Comparison of ENCODE assay signal across 14 mouse cellular contexts in genomic region chr7:81199109-81199508, GRCm38 (mm10). TPM values are rescaled to one million over a fixed set of nuclear protein-coding genes. Genes with fewer than 3 reads are reported as not detected.
A peak's percentile ranks its signal among the peaks of the same experiment; 100 is the strongest.
DNase-seq lines count a peak whose midpoint lies in the region; ATAC-seq and TF ChIP-seq lines count a peak whose summit lies in the region.
"Had no signal": no experiment of that assay in that cellular context is flagged by ENCODE, and none has a peak within 500 bp of the region (broad histone marks: within the 10 kb centered on the region; RNA-seq: fewer than 3 reads in every experiment).

No protein-coding gene starts in this region.

- TF ChIP-seq POLR2A in myocyte (IDR thresholded peaks at IDR 0.05; ENCODE audit: insufficient read length, low read depth) = no peak

- H3K4me3 ChIP-seq in kidney, embryonic 16.5 days (ENCODE audit: low read length) = no peak overlapping the region
- no peak overlapping the region for H3K4me3 ChIP-seq in kidney, embryonic 14.5 days (ENCODE audit: low read length)
- no peak overlapping the region for H3K4me3 ChIP-seq in lung, embryonic 15.5 days
- H3K4me3 ChIP-seq in limb, embryonic 15.5 days = no peak overlapping the region
- H3K4me3 ChIP-seq in myocyte = no peak overlapping the region
- H3K4me3 ChIP-seq: hindbrain, embryonic 13.5 days; intestine, embryonic 15.5 days; midbrain, embryonic 12.5 days had no signal

- H3K27ac ChIP-seq in kidney, embryonic 16.5 days (ENCODE audit: low read length) = 0 out of 2 replicates have a peak overlapping the region, but pooled peaks have one; percentile 17
- no peak overlapping the region for H3K27ac ChIP-seq in kidney, embryonic 14.5 days (ENCODE audit: low read depth, low read length)
- 0 out of 2 replicates have a peak overlapping the region, but pooled peaks have one; percentile 7 for H3K27ac ChIP-seq in lung, embryonic 15.5 days
- 0 out of 2 replicates have a peak overlapping the region, but pooled peaks have one; percentile 5 for H3K27ac ChIP-seq in limb, embryonic 15.5 days
- H3K27ac ChIP-seq: hindbrain, embryonic 13.5 days; intestine, embryonic 15.5 days; midbrain, embryonic 12.5 days had no signal

- no peaks in the 10 kb centered on the region for H3K9me3 ChIP-seq in kidney, embryonic 16.5 days (ENCODE audit: low read length)
- no peaks in the 10 kb centered on the region for H3K9me3 ChIP-seq in kidney, embryonic 14.5 days (ENCODE audit: control insufficient read depth, low read length)
- no peaks in the 10 kb centered on the region for H3K9me3 ChIP-seq in lung, embryonic 15.5 days
- H3K9me3 ChIP-seq in limb, embryonic 15.5 days = no peaks in the 10 kb centered on the region
- H3K9me3 ChIP-seq: hindbrain, embryonic 13.5 days; intestine, embryonic 15.5 days; midbrain, embryonic 12.5 days had no signal

- H3K4me2 ChIP-seq in kidney, embryonic 16.5 days (replicated peaks; ENCODE audit: low read depth, low read length) = no peak overlapping the region; the same call in 1 of the 2 replicates
- H3K4me2 ChIP-seq in kidney, embryonic 14.5 days (replicated peaks; ENCODE audit: low read depth, low read length) = no peak overlapping the region
- H3K4me2 ChIP-seq in lung, embryonic 15.5 days = no peak overlapping the region
- H3K4me2 ChIP-seq in limb, embryonic 15.5 days = no peak overlapping the region
- no peak overlapping the region for H3K4me2 ChIP-seq in myocyte (ENCODE audit: low read depth)
- H3K4me2 ChIP-seq: hindbrain, embryonic 13.5 days; intestine, embryonic 15.5 days; midbrain, embryonic 12.5 days had no signal

- ATAC-seq in kidney, embryonic 16.5 days (ENCODE audit: low FRiP score, low TSS enrichment) = no peak
- ATAC-seq in kidney, embryonic 14.5 days (ENCODE audit: low FRiP score, low TSS enrichment) = no peak
- peak; percentile 24; the same call in 1 of the 2 replicates for ATAC-seq in lung, embryonic 15.5 days (ENCODE audit: borderline replicate concordance, extremely low read depth, low FRiP score, low TSS enrichment)
- no peak for ATAC-seq in limb, embryonic 15.5 days (ENCODE audit: insufficient number of reproducible peaks, low FRiP score, low TSS enrichment, low read depth)

- no peaks in the 10 kb centered on the region for H3K36me3 ChIP-seq in kidney, embryonic 16.5 days (ENCODE audit: insufficient read depth, low read length)
- H3K36me3 ChIP-seq in kidney, embryonic 14.5 days (ENCODE audit: control insufficient read depth, insufficient read depth, low read length) = no peaks in the 10 kb centered on the region
- H3K36me3 ChIP-seq in lung, embryonic 15.5 days = no peaks in the 10 kb centered on the region
- no peaks in the 10 kb centered on the region for H3K36me3 ChIP-seq in limb, embryonic 15.5 days
- no peaks in the 10 kb centered on the region for H3K36me3 ChIP-seq in myocyte (ENCODE audit: control insufficient read depth, insufficient read depth)
- H3K36me3 ChIP-seq: hindbrain, embryonic 13.5 days; intestine, embryonic 15.5 days; midbrain, embryonic 12.5 days had no signal

- 31% methylated on average over 5 of the region's 5 CpGs for WGBS in kidney, embryonic 16.5 days
- 39% methylated on average over 5 of the region's 5 CpGs for WGBS in kidney, embryonic 14.5 days
- WGBS in lung, embryonic 15.5 days = 35% methylated on average over 5 of the region's 5 CpGs
- WGBS in limb, embryonic 15.5 days = 51% methylated on average over 5 of the region's 5 CpGs

- no peaks in the 10 kb centered on the region for H3K27me3 ChIP-seq in kidney, embryonic 16.5 days (ENCODE audit: insufficient read depth, low read length)
- H3K27me3 ChIP-seq in kidney, embryonic 14.5 days (ENCODE audit: control insufficient read depth, insufficient read depth, low read length) = no peaks in the 10 kb centered on the region
- H3K27me3 ChIP-seq in lung, embryonic 15.5 days = no peaks in the 10 kb centered on the region
- no peaks in the 10 kb centered on the region for H3K27me3 ChIP-seq in limb, embryonic 15.5 days
- no peaks in the 10 kb centered on the region for H3K27me3 ChIP-seq in myocyte (ENCODE audit: control insufficient read depth, insufficient read depth, insufficient read length)
- H3K27me3 ChIP-seq: hindbrain, embryonic 13.5 days; intestine, embryonic 15.5 days; midbrain, embryonic 12.5 days had no signal

- H3K4me1 ChIP-seq in kidney, embryonic 16.5 days (ENCODE audit: insufficient read depth, low read length) = peaks cover 16% of the 10 kb centered on the region
- H3K4me1 ChIP-seq in kidney, embryonic 14.5 days (ENCODE audit: control insufficient read depth, insufficient read depth, low read length) = peaks cover 10% of the 10 kb centered on the region
- peaks cover 31% of the 10 kb centered on the region for H3K4me1 ChIP-seq in lung, embryonic 15.5 days
- H3K4me1 ChIP-seq in limb, embryonic 15.5 days = peaks cover 18% of the 10 kb centered on the region

- no peak overlapping the region for H3ac ChIP-seq in myocyte (ENCODE audit: control insufficient read depth, insufficient read length)

- no peak for DNase-seq in lung, postnatal 4 days
- no peak for DNase-seq in adipocyte (ENCODE audit: low spot score)
- DNase-seq in Muller cell, postnatal 12 days (ENCODE audit: inconsistent ontology term) = no peak
- DNase-seq: cerebellum, adult 18-20 months; right cerebral cortex, postnatal 14 days; thymus, postnatal 4 days had no signal

- H3K79me2 ChIP-seq in myocyte (ENCODE audit: control insufficient read depth, insufficient read depth) = no peaks in the 10 kb centered on the region

- H3K9ac ChIP-seq in kidney, embryonic 16.5 days (replicated peaks; ENCODE audit: low read length) = no peak overlapping the region
- no peak overlapping the region for H3K9ac ChIP-seq in kidney, embryonic 14.5 days (ENCODE audit: low read depth, low read length)
- no peak overlapping the region for H3K9ac ChIP-seq in lung, embryonic 15.5 days
- H3K9ac ChIP-seq in limb, embryonic 15.5 days = no peak overlapping the region
- H3K9ac ChIP-seq: hindbrain, embryonic 13.5 days; intestine, embryonic 15.5 days; midbrain, embryonic 12.5 days had no signal

TF ChIP-seq in myocyte, 11 proteins besides CTCF, POLR2A, EP300 and RAD21:
- TF ChIP-seq CEBPB (IDR thresholded peaks at IDR 0.05; ENCODE audit: insufficient read depth, poor library complexity, severe bottlenecking) = 0 out of 2 replicates have a peak, but pooled peaks have one; percentile 7
- TF ChIP-seq TCF3 (IDR thresholded peaks at IDR 0.05; ENCODE audit: insufficient read length, low read depth) = no peak

RNA-seq across cellular contexts. Expression of gene Pde8a, which starts 14.3 kb away (rescaled TPM):
- polyA plus RNA-seq in kidney, embryonic 16.5 days (2015; fragmentation: Nextera tagmentation; extraction: Ambion mirVana) = 4.6 and 5.9 TPM in 2 replicates
- 4.0 and 7.6 TPM in 2 replicates for polyA plus RNA-seq in kidney, embryonic 14.5 days (2014; fragmentation: Nextera tagmentation; extraction: Ambion mirVana)
- polyA plus RNA-seq in lung, embryonic 15.5 days (2015; fragmentation: Nextera tagmentation; extraction: Ambion mirVana) = 5.1 and 5.2 TPM in 2 replicates
- polyA plus RNA-seq in limb, embryonic 15.5 days (2015; fragmentation: Nextera tagmentation; extraction: Ambion mirVana) = 4.7 and 5.1 TPM in 2 replicates
- 3.5 TPM for polyA plus RNA-seq in myocyte (2012; fragmentation: generic; extraction: Trizol)
